Mouse (Mus musculus) limb, embryonic 12.5 days (tissue): ENCODE results near the gene Dock10. TPM values are rescaled to one million over a fixed set of nuclear protein-coding genes. Genes with fewer than 3 reads are reported as not detected.

Source experiments
- ATAC-seq: fragments of 200-750 bp; cut with Nextera tagmentation; 2 replicates; pipeline ENCODE4 v1.8.0; 2017; ENCODE audit warnings: low read depth, moderate TSS enrichment; ENCODE audit not compliant: insufficient number of reproducible peaks, insufficient read depth, low FRiP score, low TSS enrichment
- H3K27ac ChIP-seq: fragments of 300-500 bp; sonication (generic); 2 replicates; pipeline ENCODE4 v1.5.1; 2016; ENCODE audit warnings: mild to moderate bottlenecking, moderate library complexity
- H3K27me3 ChIP-seq: fragments of 300-500 bp; sonication (generic); 2 replicates; pipeline ENCODE4 v1.6.1; 2016; ENCODE audit warnings: mild to moderate bottlenecking, moderate library complexity
- H3K36me3 ChIP-seq: fragments of 300-500 bp; sonication (generic); 2 replicates; pipeline ENCODE4 v1.6.1; 2016; ENCODE audit warnings: mild to moderate bottlenecking, moderate library complexity
- H3K4me1 ChIP-seq: fragments of 300-500 bp; sonication (generic); replicated peaks from 2 replicates; pipeline ENCODE4 v1.6.1; 2016
- H3K4me2 ChIP-seq: fragments of 300-500 bp; sonication (generic); 2 replicates; pipeline ENCODE4 v1.6.1; 2016; ENCODE audit warnings: mild to moderate bottlenecking, moderate library complexity
- H3K4me3 ChIP-seq: fragments of 300-500 bp; sonication (generic); replicated peaks from 2 replicates; pipeline ENCODE4 v1.5.1; 2016; ENCODE audit warnings: mild to moderate bottlenecking
- H3K9ac ChIP-seq: fragments of 300-500 bp; sonication (generic); replicated peaks from 2 replicates; pipeline ENCODE4 v1.6.1; 2016; ENCODE audit warnings: mild to moderate bottlenecking, moderate library complexity
- H3K9me3 ChIP-seq: fragments of 300-500 bp; sonication (generic); 2 replicates; pipeline ENCODE4 v1.6.1; 2016; ENCODE audit warnings: mild to moderate bottlenecking, moderate library complexity
- WGBS: fragments of 180-500 bp; shearing (Covaris S2); methylation state at CpG from one replicate; pipeline ENCODE4 v1.1.7; 2016; 5-methylcytosine and 5-hydroxymethylcytosine counted together
- polyA plus RNA-seq: library from polyadenylated mRNA; unstranded; fragments of >200 nt; fragmentation: Nextera tagmentation; extraction: Ambion mirVana; gene quantifications from 2 replicates; pipeline ENCODE4 v1.2.1, GENCODE M21; 2016

Dock10 gene
- polyA plus RNA-seq: 3.9 and 4.5 TPM in 2 replicates

DNA sequence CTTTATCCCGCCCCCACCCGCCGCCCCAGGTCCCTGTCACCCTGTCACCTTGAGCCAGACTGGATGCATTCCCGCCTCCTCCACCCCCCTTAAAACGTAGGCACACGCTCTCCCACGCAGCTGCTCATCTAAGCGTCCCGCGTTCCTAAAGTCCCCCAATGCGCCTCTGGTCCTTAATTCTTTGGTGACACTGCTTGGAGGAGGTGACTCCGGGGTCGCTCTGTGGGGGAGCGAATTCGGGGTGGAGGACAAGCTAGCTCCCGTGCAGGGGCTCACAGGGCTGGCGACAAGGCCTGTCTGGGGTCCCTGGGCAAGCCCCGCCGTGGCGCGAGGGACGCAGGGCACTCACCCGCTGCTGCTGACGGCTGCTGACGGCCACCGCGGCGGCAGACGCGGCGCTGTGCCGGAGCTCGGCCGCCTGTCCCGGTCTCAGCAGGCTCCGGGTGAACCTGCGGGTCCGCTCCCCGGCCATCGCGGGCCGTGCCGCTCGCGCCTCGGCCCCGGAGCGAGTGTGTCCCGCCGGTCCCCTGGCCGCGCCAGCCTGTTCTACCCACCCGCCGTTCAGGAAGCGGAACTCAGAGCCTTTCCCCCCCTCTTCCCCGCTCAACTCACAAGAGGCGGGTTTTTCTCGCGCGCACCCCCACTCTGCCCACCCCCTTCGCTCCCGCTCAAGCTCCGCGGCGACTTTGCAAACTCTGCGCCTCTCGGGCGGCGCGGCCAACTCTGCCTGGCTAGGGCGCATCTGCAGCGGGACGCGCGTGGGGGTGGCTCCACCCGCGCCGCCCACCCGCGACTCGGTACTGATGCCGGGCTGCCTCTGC, at the start of gene Dock10:
TSS of gene Dock10 (minus strand) at position 551 of the 821 bp plus-strand sequence.
- Histone ChIP-seq H3K4me1 (peaks cover 15% of the 10 kb centered on the region), H3K27ac (no peak within 1 kb of the TSS), H3K9ac (peak within 1 kb of the TSS; percentile 73), H3K4me2 (peak within 1 kb of the TSS; percentile 95), H3K4me3 (peak within 1 kb of the TSS; percentile 70), H3K36me3 (no peaks in the 10 kb centered on the region), H3K27me3 (peaks cover 20% of the 10 kb centered on the region; the same call in 1 of the 2 replicates), H3K9me3 (no peaks in the 10 kb centered on the region)
- peak; percentile 77 for ATAC-seq
- WGBS: under 1% methylated on average over 82 of the region's 82 CpGs

DNA sequence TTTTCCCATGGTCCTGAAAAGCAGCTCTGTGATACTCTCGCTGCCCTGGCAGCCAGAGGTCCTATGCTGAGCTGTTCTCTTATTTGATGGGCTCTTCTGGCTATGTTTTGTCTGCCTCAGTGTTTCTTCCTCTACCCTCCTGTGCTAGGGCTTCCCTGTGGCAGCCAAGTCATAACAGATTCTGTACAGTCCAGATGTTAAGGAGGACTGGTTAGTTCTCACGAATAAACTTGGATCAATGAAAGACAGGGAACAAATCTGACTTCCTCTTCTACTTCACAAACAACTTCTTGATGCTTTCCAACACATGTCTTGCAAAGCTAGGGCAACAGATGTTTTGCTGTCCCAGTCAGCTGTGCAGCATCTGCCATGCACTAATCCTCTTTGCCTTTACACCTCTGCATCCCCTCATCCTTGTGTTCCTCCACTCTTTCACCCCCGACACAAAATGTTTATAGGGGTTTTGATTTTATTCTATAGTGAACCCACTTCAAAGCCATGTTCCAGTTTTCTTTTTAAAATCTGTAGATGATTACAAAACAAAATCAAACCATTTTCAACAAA, 48.6 kb upstream of the Dock10 start:
- 68% methylated on average over 3 of the region's 3 CpGs for WGBS
- no peaks in the 10 kb centered on the region for H3K4me1 ChIP-seq
- ATAC-seq: no peak
- H3K9ac ChIP-seq: no peak overlapping the region
- no peaks in the 10 kb centered on the region for H3K9me3 ChIP-seq
- no peak overlapping the region for H3K27ac ChIP-seq
- no peaks in the 10 kb centered on the region for H3K27me3 ChIP-seq
- no peak overlapping the region for H3K4me2 ChIP-seq
- no peak overlapping the region for H3K4me3 ChIP-seq
- H3K36me3 ChIP-seq: no peaks in the 10 kb centered on the region

DNA sequence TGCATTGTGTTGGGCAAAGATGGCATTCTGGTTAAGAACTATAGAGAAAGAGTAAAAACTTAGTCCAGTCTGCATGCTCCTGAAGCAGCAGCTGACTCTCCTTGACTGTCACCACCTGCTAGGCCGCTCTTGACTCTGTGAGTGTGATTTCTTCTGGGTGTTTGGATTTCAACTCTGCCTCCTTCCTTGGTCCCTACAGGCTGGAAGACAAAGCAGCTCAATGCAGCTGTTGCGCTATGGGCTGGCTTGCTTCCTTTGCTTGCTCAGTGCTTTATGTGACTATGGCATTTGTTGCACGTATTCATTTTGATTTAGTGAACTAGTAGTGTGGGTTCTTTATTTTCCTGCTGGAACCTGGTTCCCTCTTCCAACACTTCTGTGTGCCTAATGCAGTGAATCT, 43.7 kb upstream of the Dock10 start:
- H3K4me1 ChIP-seq: no peaks in the 10 kb centered on the region
- 75% methylated on average over 3 of the region's 3 CpGs for WGBS
- no peaks in the 10 kb centered on the region for H3K9me3 ChIP-seq
- H3K4me2 ChIP-seq: no peak overlapping the region
- no peaks in the 10 kb centered on the region for H3K36me3 ChIP-seq
- no peak overlapping the region for H3K4me3 ChIP-seq
- ATAC-seq: no peak
- no peaks in the 10 kb centered on the region for H3K27me3 ChIP-seq
- no peak overlapping the region for H3K27ac ChIP-seq
- no peak overlapping the region for H3K9ac ChIP-seq

DNA sequence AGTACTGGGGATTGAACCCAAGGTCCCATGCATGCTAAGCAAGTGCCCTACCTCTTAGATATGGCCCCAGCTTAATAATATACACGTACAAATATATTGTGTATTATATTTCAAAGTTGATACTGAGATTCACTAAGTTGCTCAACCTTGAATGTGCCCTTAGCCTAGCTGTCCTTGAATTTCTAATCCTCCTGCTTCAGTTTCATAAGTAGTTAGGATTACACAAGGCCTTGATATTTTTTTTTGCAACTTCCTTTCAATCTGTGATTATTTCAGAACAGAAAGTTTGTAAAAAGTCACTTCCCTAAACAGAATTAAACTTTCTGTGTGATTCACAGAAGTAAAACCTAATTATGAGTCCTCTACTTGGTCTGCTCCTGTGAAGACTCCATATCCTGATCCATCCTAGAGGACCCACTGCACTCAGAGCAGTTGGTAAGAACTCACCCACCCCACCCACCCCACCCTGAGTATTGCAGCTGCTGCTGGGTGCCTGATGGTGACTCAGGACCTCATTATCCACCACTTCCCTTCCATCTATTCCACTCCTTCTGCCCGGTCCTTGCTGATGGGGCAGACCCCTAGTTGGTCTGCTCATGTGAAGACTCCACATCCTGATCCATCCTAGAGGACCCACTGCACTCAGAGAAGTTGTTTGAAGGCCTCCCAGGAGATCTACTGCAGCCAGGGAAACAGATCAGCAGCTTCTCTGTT, 26.9 kb upstream of the Dock10 start:
- Histone ChIP-seq H3K27me3 (no peaks in the 10 kb centered on the region), H3K4me2 (no peak overlapping the region), H3K4me1 (no peaks in the 10 kb centered on the region), H3K9ac (no peak overlapping the region), H3K9me3 (0 out of 2 replicates have a peak, but pooled peaks cover 4% of the 10 kb centered on the region), H3K36me3 (no peaks in the 10 kb centered on the region), H3K4me3 (no peak overlapping the region), H3K27ac (no peak overlapping the region)
- no peak for ATAC-seq
- 92% methylated on average over 2 of the region's 2 CpGs for WGBS

DNA sequence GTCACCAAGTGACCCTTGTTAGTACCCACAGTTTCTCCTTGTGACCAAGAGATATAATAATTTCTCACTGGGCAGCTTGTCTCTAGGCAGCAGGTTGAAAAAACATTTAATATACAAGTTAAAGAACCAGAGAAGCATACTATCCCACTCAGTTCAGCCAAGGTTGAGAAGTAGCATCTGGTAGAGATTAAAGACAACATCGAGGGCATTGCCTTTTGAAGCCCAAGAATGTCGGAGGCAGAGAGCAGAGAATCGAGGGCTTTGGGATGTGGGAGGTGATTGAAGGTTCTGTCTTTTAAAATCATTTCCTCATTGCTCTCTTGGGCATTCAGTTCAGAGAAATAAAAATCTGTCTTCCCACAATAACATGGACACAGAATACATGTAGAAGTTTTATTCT, 25.8 kb upstream of the Dock10 start:
- Histone ChIP-seq H3K4me2 (no peak overlapping the region), H3K4me1 (no peaks in the 10 kb centered on the region), H3K9ac (no peak overlapping the region), H3K27ac (no peak overlapping the region), H3K36me3 (no peaks in the 10 kb centered on the region), H3K27me3 (no peaks in the 10 kb centered on the region), H3K9me3 (0 out of 2 replicates have a peak, but pooled peaks cover 4% of the 10 kb centered on the region), H3K4me3 (no peak overlapping the region)
- no peak for ATAC-seq
- WGBS: 17% methylated on average over 3 of the region's 3 CpGs

DNA sequence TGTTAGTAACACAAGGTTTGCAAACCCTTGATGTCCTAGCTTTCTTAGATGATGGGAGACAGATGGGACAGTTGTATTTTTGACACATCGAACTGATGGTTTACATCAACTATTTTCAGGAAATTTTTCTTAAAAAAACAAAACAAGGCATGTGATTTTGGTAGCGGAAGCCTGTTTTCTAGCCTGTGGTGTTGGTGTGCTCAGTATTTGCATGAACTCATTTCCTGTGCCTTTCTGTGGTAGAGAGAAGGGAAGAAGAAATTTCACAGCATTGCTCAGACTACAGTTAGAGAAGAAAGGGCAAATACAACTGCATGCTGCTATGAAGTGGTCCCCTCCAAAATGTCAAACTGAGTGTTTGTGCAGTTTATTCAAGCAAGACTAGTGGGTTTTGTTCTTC, 7.2 kb upstream of the Dock10 start:
- no peak for ATAC-seq
- Histone ChIP-seq H3K4me3 (no peak overlapping the region), H3K9me3 (no peaks in the 10 kb centered on the region), H3K4me1 (no peaks in the 10 kb centered on the region), H3K4me2 (no peak overlapping the region), H3K36me3 (no peaks in the 10 kb centered on the region), H3K27ac (no peak overlapping the region), H3K9ac (no peak overlapping the region), H3K27me3 (no peaks in the 10 kb centered on the region)
- WGBS: 84% methylated on average over 2 of the region's 2 CpGs

DNA sequence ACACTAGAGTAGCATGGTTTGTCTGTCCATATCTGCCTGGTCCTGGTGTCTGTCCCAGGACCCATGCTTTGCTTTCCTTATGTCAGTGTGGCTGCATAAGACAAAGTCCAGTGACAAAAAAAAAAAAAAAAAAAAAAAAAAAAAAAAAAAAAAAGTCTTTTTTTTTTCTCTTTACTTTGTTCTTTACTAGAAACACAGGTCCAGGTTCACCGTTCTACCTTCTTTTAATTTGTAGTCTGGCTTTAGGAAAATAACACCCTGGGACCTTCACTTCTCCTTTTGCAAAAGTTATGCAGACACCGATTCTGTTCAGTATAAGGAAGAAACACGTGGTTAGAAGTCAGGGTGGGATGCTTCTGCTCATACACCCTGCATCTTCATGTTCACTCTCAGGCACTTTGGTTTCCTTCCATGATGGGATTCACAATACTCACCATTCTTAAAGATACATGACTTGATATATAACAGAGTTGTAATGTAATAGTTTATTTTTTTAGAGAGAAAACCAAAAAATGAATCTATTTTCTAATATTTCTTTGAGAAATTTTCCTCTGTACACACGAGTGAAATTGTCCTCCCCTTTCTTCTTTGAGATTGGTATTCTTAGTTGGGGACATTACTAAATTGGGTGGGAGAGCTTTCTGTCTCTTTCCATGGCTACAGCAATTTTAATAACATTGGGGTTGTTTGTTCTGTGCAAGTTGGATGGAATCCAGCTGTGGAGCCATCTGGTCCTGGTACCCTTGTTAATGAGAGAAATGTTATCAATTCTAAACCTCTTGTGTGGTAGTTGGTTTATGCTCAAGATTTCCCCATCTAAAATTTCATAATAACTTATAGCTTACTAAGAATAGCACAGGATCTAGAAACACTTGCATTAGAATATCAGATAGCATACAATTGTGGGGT, 5.0 kb upstream of the Dock10 start:
- Histone ChIP-seq H3K9me3 (no peaks in the 10 kb centered on the region), H3K4me3 (no peak overlapping the region), H3K4me1 (no peaks in the 10 kb centered on the region), H3K27ac (no peak overlapping the region), H3K27me3 (peaks cover 3% of the 10 kb centered on the region; the same call in 1 of the 2 replicates), H3K36me3 (no peaks in the 10 kb centered on the region), H3K9ac (no peak overlapping the region), H3K4me2 (no peak overlapping the region)
- WGBS: 65% methylated on average over 4 of the region's 4 CpGs
- ATAC-seq: no peak

DNA sequence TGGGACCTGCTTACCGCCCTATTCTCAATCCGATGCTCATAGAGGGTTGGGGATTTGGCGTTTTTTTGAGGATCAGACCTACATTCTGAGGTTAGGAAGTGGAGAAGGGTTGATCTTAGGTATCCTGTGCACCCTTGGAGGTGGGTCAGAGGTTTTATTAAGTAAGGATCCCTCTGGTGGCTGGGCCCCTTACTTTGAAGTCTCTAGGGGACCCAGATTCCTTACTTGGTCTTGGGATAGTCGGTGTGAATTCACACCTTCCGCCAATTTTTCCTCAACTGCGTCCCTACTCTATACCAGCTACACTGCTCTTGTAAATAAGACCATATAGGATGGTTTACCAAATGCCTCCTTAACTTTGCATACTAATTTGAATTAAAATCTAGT, 464 bp upstream of the Dock10 start:
- Histone ChIP-seq H3K4me3 (peak overlapping the region; percentile 70), H3K27ac (no peak overlapping the region), H3K27me3 (peaks cover 20% of the 10 kb centered on the region; the same call in 1 of the 2 replicates), H3K36me3 (no peaks in the 10 kb centered on the region), H3K4me2 (peak overlapping the region; percentile 95), H3K9me3 (no peaks in the 10 kb centered on the region), H3K9ac (peak overlapping the region; percentile 73), H3K4me1 (peaks cover 15% of the 10 kb centered on the region)
- ATAC-seq: peak; percentile 55
- 8% methylated on average over 6 of the region's 6 CpGs for WGBS

DNA sequence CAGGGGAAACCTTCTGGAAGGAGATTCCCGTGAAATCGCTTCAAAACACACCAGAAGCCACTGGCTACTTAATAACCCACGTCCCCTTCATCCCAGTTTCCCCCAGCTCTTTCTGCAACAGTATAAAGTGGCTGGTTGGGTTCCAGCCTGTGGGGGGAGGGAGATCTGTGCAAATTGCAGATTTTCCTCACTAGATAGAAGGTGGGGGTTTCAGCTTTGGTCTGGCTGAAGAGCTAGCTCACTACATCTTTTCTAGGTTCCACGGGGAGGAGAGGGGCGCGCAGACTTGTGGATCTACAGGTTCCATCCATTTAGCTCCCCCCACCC, 714 bp downstream of the Dock10 start:
- H3K9ac ChIP-seq: peak overlapping the region; percentile 73
- no peaks in the 10 kb centered on the region for H3K36me3 ChIP-seq
- peak overlapping the region; percentile 95 for H3K4me2 ChIP-seq
- ATAC-seq: no peak
- H3K9me3 ChIP-seq: no peaks in the 10 kb centered on the region
- H3K4me1 ChIP-seq: peaks cover 15% of the 10 kb centered on the region
- peak overlapping the region; percentile 70 for H3K4me3 ChIP-seq
- H3K27me3 ChIP-seq: peaks cover 20% of the 10 kb centered on the region; the same call in 1 of the 2 replicates
- 3% methylated on average over 6 of the region's 6 CpGs for WGBS
- no peak overlapping the region for H3K27ac ChIP-seq

DNA sequence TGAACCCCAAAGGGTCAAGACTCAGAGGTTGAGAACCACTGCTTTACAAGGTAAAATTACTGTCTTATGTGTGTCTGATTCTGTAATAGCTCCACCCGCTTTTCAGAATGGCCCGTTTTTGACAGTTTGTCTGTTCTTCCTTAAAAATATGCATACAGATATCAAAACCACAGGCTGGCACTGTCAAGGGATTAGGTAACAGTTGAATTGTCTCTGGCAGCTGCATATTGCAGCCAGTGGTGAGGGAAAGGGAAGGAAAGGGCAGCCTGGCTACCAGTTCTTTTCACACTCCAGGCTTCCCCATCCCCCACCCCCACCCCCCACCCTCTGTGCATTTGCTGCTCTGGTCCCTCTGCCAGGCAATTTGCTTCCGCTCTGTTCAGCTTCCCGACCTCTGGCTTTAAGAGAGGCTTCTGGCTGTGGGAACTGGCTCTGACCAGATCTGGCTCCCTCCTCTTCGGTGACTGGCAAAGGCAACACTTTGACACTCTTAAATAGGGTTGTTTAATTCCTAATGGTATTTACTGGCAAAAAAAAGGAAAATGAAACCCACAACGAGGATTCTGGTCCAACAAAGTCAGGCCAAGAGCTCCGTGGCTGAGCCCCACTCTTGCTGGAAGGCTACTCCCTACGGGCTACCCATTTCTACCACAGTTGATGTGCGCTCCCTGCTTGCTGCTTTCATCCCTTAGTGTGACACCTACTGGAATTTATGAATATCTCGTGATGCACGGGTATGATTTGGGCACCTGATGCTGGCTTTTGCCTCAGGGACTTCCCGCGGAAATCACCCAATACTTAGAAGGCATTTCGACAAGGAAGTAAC, 1.3 kb downstream of the Dock10 start:
- WGBS: 5% methylated on average over 14 of the region's 14 CpGs
- ATAC-seq: no peak
- Histone ChIP-seq H3K4me3 (peak overlapping the region; percentile 70), H3K9ac (peak overlapping the region; percentile 73; the same call in 1 of the 2 replicates), H3K9me3 (no peaks in the 10 kb centered on the region), H3K27me3 (peaks cover 20% of the 10 kb centered on the region; the same call in 1 of the 2 replicates), H3K4me1 (peaks cover 15% of the 10 kb centered on the region), H3K4me2 (peak overlapping the region; percentile 95), H3K27ac (no peak overlapping the region), H3K36me3 (no peaks in the 10 kb centered on the region)
